Mouse (Mus musculus) layer of hippocampus, postnatal 14 days (tissue): ENCODE measurements around the gene Pik3r2. TPM values are rescaled to one million over a fixed set of nuclear protein-coding genes. Genes with fewer than 3 reads are reported as not detected.
A peak's percentile ranks its signal among the peaks of the same experiment; 100 is the strongest.

Source experiments
- DNase-seq, 2 experiments: peaks; one replicate each; pipeline ENCODE4 v3.0.0; 2021 to 2022; ENCODE audit warnings: low spot score in 2 of 2, mixed read lengths in 1 of 2
- total RNA-seq, 2 experiments: library from RNA; stranded (reverse); gene quantifications; 2 replicates each; pipeline ENCODE4 v1.2.3; 2021

Gene Pik3r2
- total RNA-seq, 2 experiments from 2014 or later: 164 to 178 TPM

GRCm38 (mm10) chr8:70802786-70803510 is 26.4 kb upstream of the Pik3r2 start:
- no peak for DNase-seq

- DNase-seq: no peak
These were observed 25.3 kb upstream of the Pik3r2 start for GRCm38 (mm10) chr8:70801830-70802229.

GRCm38 (mm10) chr8:70801156-70801555 is 24.6 kb upstream of the Pik3r2 start:
- peak in 1 of 2 experiments; percentile 84 for DNase-seq

GRCm38 (mm10) chr8:70800648-70801047 is 24.1 kb upstream of the Pik3r2 start:
- no peak for DNase-seq

GRCm38 (mm10) chr8:70798281-70798680 is 21.8 kb upstream of the Pik3r2 start:
- peak in 1 of 2 experiments; percentile 86 for DNase-seq

GRCm38 (mm10) chr8:70797081-70798070 is 20.9 kb upstream of the Pik3r2 start:
- DNase-seq: peak; percentile 90 to 94

GRCm38 (mm10) chr8:70796403-70797080 is 20.0 kb upstream of the Pik3r2 start:
- no peak for DNase-seq

GRCm38 (mm10) chr8:70795370-70795769 is 18.9 kb upstream of the Pik3r2 start:
- no peak for DNase-seq

- no peak for DNase-seq
These were observed 17.7 kb upstream of the Pik3r2 start for GRCm38 (mm10) chr8:70794215-70794614.

GRCm38 (mm10) chr8:70792700-70793099 is 16.2 kb upstream of the Pik3r2 start:
- DNase-seq: no peak

GRCm38 (mm10) chr8:70791975-70792691 is 15.6 kb upstream of the Pik3r2 start:
- peak; percentile 96 to 98 for DNase-seq

- no peak for DNase-seq
These were observed 14.8 kb upstream of the Pik3r2 start for GRCm38 (mm10) chr8:70791294-70791701.

- no peak for DNase-seq
These were observed 14.3 kb upstream of the Pik3r2 start for GRCm38 (mm10) chr8:70790846-70791245.

GRCm38 (mm10) chr8:70789046-70789445 is 12.5 kb upstream of the Pik3r2 start:
- no peak for DNase-seq

GRCm38 (mm10) chr8:70787941-70788667 is 11.6 kb upstream of the Pik3r2 start:
- DNase-seq: no peak

GRCm38 (mm10) chr8:70787051-70787445 is 10.5 kb upstream of the Pik3r2 start:
- DNase-seq: no peak

GRCm38 (mm10) chr8:70786291-70787050 is 10.0 kb upstream of the Pik3r2 start:
- DNase-seq: no peak

GRCm38 (mm10) chr8:70780093-70780492 is 3.6 kb upstream of the Pik3r2 start:
- no peak for DNase-seq

- DNase-seq: peak; percentile 57 to 61
These were observed 540 bp downstream of the Pik3r2 start for GRCm38 (mm10) chr8:70775851-70776495.
